Mouse (Mus musculus) thymus, postnatal 0 days (tissue): ENCODE results near the gene Slc4a1. TPM values are rescaled to one million over a fixed set of nuclear protein-coding genes. Genes with fewer than 3 reads are reported as not detected.
A peak's percentile ranks its signal among the peaks of the same experiment; 100 is the strongest.

Experiments
- DNase-seq: peaks from one replicate; pipeline ENCODE4 v3.0.0-alpha.2; 2015; ENCODE audit warnings: low spot score
- polyA plus RNA-seq: library from polyadenylated mRNA; unstranded; fragments of >200 nt; fragmentation: Nextera tagmentation; extraction: Ambion mirVana; gene quantifications from 2 replicates; pipeline ENCODE4 v1.2.1, GENCODE M21; 2015

Gene Slc4a1
- polyA plus RNA-seq, 1 experiment from 2014 or later: 0.48 TPM

- no peak for DNase-seq
These were observed 15.0 kb downstream of the Slc4a1 start for GRCm38 (mm10) chr11:102350981-102351523.

GRCm38 (mm10) chr11:102350416-102350815 is 15.6 kb downstream of the Slc4a1 start:
- DNase-seq: no peak

GRCm38 (mm10) chr11:102349189-102349954 is 16.6 kb downstream of the Slc4a1 start:
- no peak for DNase-seq

- no peak for DNase-seq
These were observed 17.2 kb downstream of the Slc4a1 start for GRCm38 (mm10) chr11:102348771-102349170.

- DNase-seq: no peak
These were observed 17.9 kb downstream of the Slc4a1 start for GRCm38 (mm10) chr11:102348101-102348585.

- DNase-seq: no peak
These were observed 18.3 kb downstream of the Slc4a1 start for GRCm38 (mm10) chr11:102347683-102348082.

GRCm38 (mm10) chr11:102346926-102347325 is 19.1 kb downstream of the Slc4a1 start:
- DNase-seq: no peak

GRCm38 (mm10) chr11:102344458-102344857 is 21.5 kb downstream of the Slc4a1 start:
- no peak for DNase-seq

- no peak for DNase-seq
These were observed 23.3 kb downstream of the Slc4a1 start for GRCm38 (mm10) chr11:102342742-102343141.

GRCm38 (mm10) chr11:102341101-102341500 is 24.9 kb downstream of the Slc4a1 start:
- DNase-seq: no peak

GRCm38 (mm10) chr11:102339624-102340023 is 26.4 kb downstream of the Slc4a1 start:
- no peak for DNase-seq

- DNase-seq: no peak
These were observed 26.8 kb downstream of the Slc4a1 start for GRCm38 (mm10) chr11:102339195-102339594.

GRCm38 (mm10) chr11:102338561-102338960 is 27.4 kb downstream of the Slc4a1 start:
- peak; percentile 2 for DNase-seq

GRCm38 (mm10) chr11:102337921-102338320 is 28.1 kb downstream of the Slc4a1 start:
- DNase-seq: no peak

GRCm38 (mm10) chr11:102336191-102336590 is 29.8 kb downstream of the Slc4a1 start:
- no peak for DNase-seq

GRCm38 (mm10) chr11:102334973-102335700 is 30.9 kb downstream of the Slc4a1 start:
- no peak for DNase-seq

GRCm38 (mm10) chr11:102334010-102334409 is 32.0 kb downstream of the Slc4a1 start:
- no peak for DNase-seq

- no peak for DNase-seq
These were observed 32.9 kb downstream of the Slc4a1 start for GRCm38 (mm10) chr11:102333061-102333460.

- no peak for DNase-seq
These were observed 34.2 kb downstream of the Slc4a1 start for GRCm38 (mm10) chr11:102331806-102332205.

- no peak for DNase-seq
These were observed 36.0 kb downstream of the Slc4a1 start for GRCm38 (mm10) chr11:102330039-102330438.

GRCm38 (mm10) chr11:102329518-102329917 is 36.5 kb downstream of the Slc4a1 start:
- no peak for DNase-seq

GRCm38 (mm10) chr11:102327839-102328238 is 38.2 kb downstream of the Slc4a1 start:
- no peak for DNase-seq
